Mouse (Mus musculus): ENCODE data around the gene Fbp2.

- TF ChIP-seq CTCF (IDR thresholded peaks at IDR 0.05) (no peak), POLR2A (IDR thresholded peaks at IDR 0.05; ENCODE audit: insufficient read depth, low read depth, low read length) (no peak), EP300 (IDR thresholded peaks at IDR 0.05; ENCODE audit: insufficient read depth, low read depth, low read length) (no peak)
Measured at GRCm38 (mm10) chr13:62883436-62883835, 25.2 kb upstream of the Fbp2 start.
